Mouse (Mus musculus) G1E (cell line): Measurements from ENCODE around the gene Ankrd13c. TPM values are rescaled to one million over a fixed set of nuclear protein-coding genes. Genes with fewer than 3 reads are reported as not detected.

Source experiments
- ATAC-seq: 2 replicates; pipeline ENCODE4 v1.8.0; 2016; ENCODE audit warnings: mild to moderate bottlenecking; ENCODE audit not compliant: insufficient number of reproducible peaks, poor library complexity, low FRiP score, severe bottlenecking; ENCODE audit errors: extremely low read depth
- DNase-seq: peaks from one replicate; pipeline ENCODE4 v3.0.0; 2012; ENCODE audit warnings: low spot score
- H3K27me3 ChIP-seq: 2 replicates; pipeline ENCODE4 v1.6.1; 2012; ENCODE audit warnings: mild to moderate bottlenecking, low read length, inconsistent platforms; ENCODE audit not compliant: insufficient read depth
- H3K36me3 ChIP-seq: replicated peaks from 2 replicates; pipeline ENCODE3; 2012; ENCODE audit warnings: mild to moderate bottlenecking, inconsistent platforms
- H3K4me1 ChIP-seq: 2 replicates; pipeline ENCODE4 v1.6.1; 2012; ENCODE audit warnings: low read depth, low read length, inconsistent platforms, mixed read lengths; ENCODE audit not compliant: insufficient read depth
- H3K4me3 ChIP-seq: 2 replicates; pipeline ENCODE4 v1.5.1; 2012; ENCODE audit warnings: low read depth, mild to moderate bottlenecking, inconsistent platforms, low read length, moderate library complexity, mixed read lengths
- H3K9me3 ChIP-seq: replicated peaks from 2 replicates; pipeline ENCODE4 v1.6.1; 2012; ENCODE audit warnings: inconsistent platforms
- CTCF ChIP-seq: IDR thresholded peaks from 2 replicates; pipeline ENCODE4 v1.5.1; 2012; ENCODE audit warnings: low read depth, low read length, inconsistent platforms, mixed read lengths
- GATA1 ChIP-seq: IDR thresholded peaks from 2 replicates; pipeline ENCODE4 v1.6.1; 2012; ENCODE audit warnings: borderline replicate concordance, low read length, inconsistent platforms, mixed read lengths
- GATA2 ChIP-seq: IDR thresholded peaks from 2 replicates; pipeline ENCODE4 v1.6.1; 2012; ENCODE audit warnings: low read depth, low read length, inconsistent platforms, borderline replicate concordance
- POLR2AphosphoS5 ChIP-seq: IDR thresholded peaks from 2 replicates; pipeline ENCODE4 v1.6.1; 2012; ENCODE audit warnings: low read depth, low read length, inconsistent platforms; ENCODE audit not compliant: insufficient replicate concordance
- TAL1 ChIP-seq: conservative IDR thresholded peaks from 2 replicates; pipeline ENCODE4 v1.6.1; 2012; ENCODE audit warnings: low read depth, low read length, inconsistent platforms, mixed read lengths
- polyA plus RNA-seq: library from polyadenylated mRNA; stranded (reverse); fragments of >175 nt; gene quantifications from 2 replicates; pipeline ENCODE4 v1.2.3, GENCODE M21; 2012
- total RNA-seq, 2 experiments: library from RNA; stranded (forward) in 1 of 2; stranded (reverse) in 1 of 2; fragments of 200-1000 nt in 1 of 2; fragments of >200 nt in 1 of 2; fragmentation: Nextera tagmentation in 1 of 2; gene quantifications; 2 replicates each; pipeline ENCODE4 v1.2.3; 2014 to 2017

Gene Ankrd13c
- total and polyA plus RNA-seq, 3 experiments, result 36.1 to 82.8 (median 51.3) TPM

DNA sequence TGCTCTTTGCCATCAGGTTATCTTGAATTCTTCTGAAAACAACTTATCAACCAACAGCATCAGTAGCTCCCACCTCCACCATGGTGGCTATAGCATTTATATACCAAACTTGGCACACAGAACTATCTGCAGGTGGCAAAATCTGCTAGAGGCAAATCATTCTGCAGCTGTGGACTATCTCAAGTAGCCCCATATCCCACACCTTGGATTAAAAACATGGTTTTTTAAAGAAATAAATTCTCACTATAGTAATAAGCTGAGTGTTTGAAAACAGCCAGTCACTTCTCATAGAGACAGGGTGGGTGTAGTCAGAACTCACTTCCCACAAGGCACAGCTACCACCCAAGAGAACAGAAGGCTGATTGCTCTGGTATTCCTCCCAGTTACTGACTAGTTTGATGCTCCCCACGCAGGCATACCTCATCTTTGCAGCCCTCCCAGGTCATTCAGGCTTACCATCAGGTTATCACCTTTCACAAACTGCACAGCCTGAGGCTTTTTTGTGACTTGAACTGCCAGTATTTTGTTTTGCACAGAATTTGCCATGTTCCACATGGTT is 62.8 kb downstream of the Ankrd13c start:
- H3K4me1 ChIP-seq, result peaks cover 6% of the 10 kb centered on the region; the same call in 1 of the 2 replicates
- peaks cover 53% of the 10 kb centered on the region for H3K36me3 ChIP-seq
- H3K4me3 ChIP-seq, result no peak overlapping the region
- peak; percentile 29; the same call in 1 of the 2 replicates for ATAC-seq
- TF ChIP-seq CTCF (no peak), POLR2AphosphoS5 (no peak), TAL1 (no peak), GATA2 (no peak), GATA1 (no peak)
- H3K9me3 ChIP-seq, result no peaks in the 10 kb centered on the region
- no peak for DNase-seq
- no peaks in the 10 kb centered on the region for H3K27me3 ChIP-seq

DNA sequence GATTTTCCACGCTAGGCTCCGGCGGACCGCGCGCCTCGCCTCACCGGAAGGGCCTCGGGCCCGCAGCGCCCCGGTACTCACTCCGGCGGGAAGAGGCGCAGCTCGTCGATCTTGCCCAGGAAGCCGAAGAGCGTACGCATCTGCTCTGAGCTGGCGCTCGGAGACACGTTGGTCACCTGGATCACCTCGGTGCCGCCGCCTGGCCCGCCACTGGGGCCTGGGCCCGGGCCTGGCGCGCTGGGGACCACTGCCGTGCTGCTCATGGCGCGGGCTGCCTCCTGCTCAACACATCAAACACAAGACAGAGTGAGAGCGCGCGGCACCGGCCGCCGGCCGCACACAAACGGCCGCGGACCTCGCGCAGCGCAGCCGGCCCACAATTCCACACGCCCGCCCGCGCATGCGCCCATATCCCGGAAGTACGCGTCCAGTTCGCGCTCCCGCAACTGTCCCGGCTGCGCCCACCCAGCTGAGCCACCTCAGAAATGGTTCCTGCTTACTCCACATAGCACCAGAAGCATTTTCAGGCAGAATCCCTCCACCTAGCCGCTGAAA is 84.4 kb downstream of the Ankrd13c start:
- H3K4me1 ChIP-seq, result peaks cover 25% of the 10 kb centered on the region

DNA sequence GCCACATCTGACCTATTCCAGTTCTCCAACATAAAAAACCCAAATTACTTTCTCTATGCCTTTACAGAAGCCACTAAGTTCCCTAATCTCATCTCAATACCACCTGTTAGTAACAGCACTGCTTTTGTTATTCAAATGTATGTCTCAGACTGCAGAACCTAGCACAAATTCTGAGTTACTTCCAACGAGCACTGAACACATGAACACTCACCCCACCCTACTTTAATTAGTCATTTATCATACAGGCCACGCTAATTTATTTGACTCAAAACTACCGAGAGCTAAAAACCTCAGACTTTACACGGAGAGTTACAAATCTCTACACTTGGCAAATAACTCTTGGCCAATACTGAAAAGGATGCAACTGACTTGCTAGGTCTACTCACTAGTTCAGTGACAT is 85.1 kb downstream of the Ankrd13c start:
- ATAC-seq (no peak), DNase-seq (no peak)
- H3K27me3 ChIP-seq, result no peaks in the 10 kb centered on the region
- H3K36me3 ChIP-seq, result peaks cover 8% of the 10 kb centered on the region
- peaks cover 19% of the 10 kb centered on the region for H3K4me1 ChIP-seq
- H3K9me3 ChIP-seq, result no peaks in the 10 kb centered on the region
- TF ChIP-seq CTCF, result no peak
- TF ChIP-seq TAL1, result no peak
- TF ChIP-seq GATA1, result no peak
- no peak for TF ChIP-seq POLR2AphosphoS5
- no peak for TF ChIP-seq GATA2
- peak overlapping the region; percentile 90 for H3K4me3 ChIP-seq

More for the DNA sequence above, 84.4 kb downstream of the Ankrd13c start:
- no peaks in the 10 kb centered on the region for H3K9me3 ChIP-seq
- H3K27me3 ChIP-seq, result no peaks in the 10 kb centered on the region
- peaks cover 14% of the 10 kb centered on the region for H3K36me3 ChIP-seq
- no peak for TF ChIP-seq CTCF
- TF ChIP-seq GATA2, result no peak
- no peak for TF ChIP-seq TAL1
- TF ChIP-seq GATA1, result no peak
- TF ChIP-seq POLR2AphosphoS5, result no peak
- peak overlapping the region; percentile 90 for H3K4me3 ChIP-seq
- ATAC-seq (peak; percentile 67), DNase-seq (peak; percentile 63)

DNA sequence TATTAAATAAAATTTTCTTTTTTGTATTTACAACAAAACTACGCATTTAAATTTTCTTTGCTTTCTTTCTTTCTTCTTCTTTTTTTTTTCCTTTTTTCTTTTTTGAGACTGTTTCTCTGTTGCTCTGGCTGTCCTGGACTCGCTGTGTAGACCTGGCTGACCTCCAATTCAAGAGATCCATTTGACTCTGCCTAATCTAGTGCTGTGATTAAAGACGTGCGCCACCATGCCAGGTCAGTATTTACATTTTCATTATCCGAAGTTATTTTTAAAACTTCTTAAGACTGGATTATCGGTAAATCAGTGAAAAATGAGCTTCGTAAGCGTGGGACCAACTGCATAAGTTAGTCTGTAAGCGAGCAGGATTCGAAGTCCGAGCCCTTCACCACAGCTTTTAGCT is 88.8 kb downstream of the Ankrd13c start:
- Histone ChIP-seq H3K27me3 (no peaks in the 10 kb centered on the region), H3K9me3 (no peaks in the 10 kb centered on the region), H3K4me1 (peaks cover 20% of the 10 kb centered on the region), H3K36me3 (peaks cover 8% of the 10 kb centered on the region), H3K4me3 (peak overlapping the region; percentile 86)
- ATAC-seq, result no peak
- TF ChIP-seq GATA1 (no peak), TAL1 (no peak), POLR2AphosphoS5 (no peak), CTCF (no peak), GATA2 (no peak)
- DNase-seq, result no peak

DNA sequence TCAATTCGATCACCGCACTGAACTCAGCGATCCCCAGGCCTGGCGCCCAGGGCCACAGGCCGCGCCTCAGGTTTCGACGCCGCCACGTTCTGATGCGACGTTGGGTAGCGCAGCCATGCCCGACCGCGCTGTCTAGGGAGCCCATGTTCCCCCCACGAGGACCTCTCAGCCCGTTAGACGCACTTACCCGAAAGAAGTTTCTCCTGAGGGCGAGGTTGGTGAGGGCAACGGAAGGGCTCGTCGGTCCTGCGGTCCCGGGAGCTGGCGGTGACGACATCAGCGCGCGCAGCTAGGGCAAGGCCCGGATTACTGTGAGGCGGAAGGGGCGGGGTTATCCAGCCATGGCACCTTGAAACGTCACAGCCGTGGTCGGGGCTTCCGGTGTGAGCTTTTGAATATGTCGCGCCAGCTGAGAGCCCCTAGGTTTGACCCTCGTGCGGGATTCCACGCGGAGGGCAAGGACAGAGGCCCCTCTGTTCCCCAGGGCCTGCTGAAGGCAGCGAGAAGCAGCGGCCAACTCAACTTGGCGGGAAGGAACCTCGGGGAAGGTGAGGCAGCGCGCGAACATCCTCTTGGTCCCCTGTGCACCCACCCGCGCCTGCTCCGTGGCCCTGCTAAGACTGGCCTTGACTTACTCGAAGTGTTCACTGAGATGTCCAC is 89.4 kb downstream of the Ankrd13c start, which contains the start of the genes Srsf11 and Lrrc40:
Srsf11 (minus strand) TSS at position 311 of the 660 bp plus-strand sequence.
Lrrc40 (plus strand) TSS at position 334 of the 660 bp plus-strand sequence.
- Histone ChIP-seq H3K27me3 (no peaks in the 10 kb centered on the region), H3K4me1 (peaks cover 20% of the 10 kb centered on the region), H3K36me3 (peaks cover 8% of the 10 kb centered on the region), H3K9me3 (no peaks in the 10 kb centered on the region), H3K4me3 (peak within 1 kb of the TSS; percentile 86)
- no peak for TF ChIP-seq TAL1
- TF ChIP-seq POLR2AphosphoS5, result no peak
- DNase-seq, result peak; percentile 78
- peak; percentile 89 for ATAC-seq

DNA sequence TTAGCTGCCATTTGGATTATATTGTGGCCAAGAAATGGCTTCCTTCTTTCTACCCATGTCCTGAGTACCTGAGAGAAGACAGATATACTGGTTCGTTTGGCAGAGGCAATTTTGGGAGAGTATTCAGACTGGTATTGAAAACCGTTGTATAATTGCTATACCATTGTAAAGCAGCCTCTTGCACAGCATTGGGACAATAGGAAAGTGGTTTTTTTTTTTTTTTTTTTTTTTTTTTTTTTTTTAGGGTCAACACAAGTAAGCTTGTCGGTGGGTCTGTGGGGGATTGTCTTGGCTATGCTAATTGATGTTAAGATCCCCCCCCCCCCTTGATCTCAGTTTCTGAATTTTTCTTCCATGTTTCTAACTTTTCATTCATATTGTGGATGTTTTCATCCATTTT is 91.1 kb downstream of the Ankrd13c start:
- TF ChIP-seq GATA2 (no peak), POLR2AphosphoS5 (no peak), CTCF (no peak), TAL1 (no peak), GATA1 (no peak)
- DNase-seq (no peak), ATAC-seq (no peak)
- Histone ChIP-seq H3K4me1 (peaks cover 20% of the 10 kb centered on the region), H3K9me3 (no peaks in the 10 kb centered on the region), H3K36me3 (peaks cover 10% of the 10 kb centered on the region), H3K27me3 (no peaks in the 10 kb centered on the region), H3K4me3 (no peak overlapping the region; the same call in 1 of the 2 replicates)
